Mouse (Mus musculus): ENCODE data around the gene Epas1.

Epas1 gene

GRCm38 (mm10) chr17:86827391-86828165 is 74.1 kb downstream of the Epas1 start:
- CTCF ChIA-PET, result no interaction called here

- CTCF ChIA-PET, result no interaction called here
Measured at GRCm38 (mm10) chr17:86828500-86828899, 75.0 kb downstream of the Epas1 start.

- CTCF ChIA-PET, result no interaction called here
Measured at GRCm38 (mm10) chr17:86829383-86830175, 76.1 kb downstream of the Epas1 start.

GRCm38 (mm10) chr17:86830893-86831292 is 77.4 kb downstream of the Epas1 start:
- CTCF ChIA-PET, result interaction anchor here (0.5 kb wide), 1 partner anchor 69 kb away, joined by 3 read pairs; no protein-coding TSS in a partner anchor

GRCm38 (mm10) chr17:86832562-86833327 is 79.2 kb downstream of the Epas1 start:
- CTCF ChIA-PET, result no interaction called here

GRCm38 (mm10) chr17:86833945-86834344 is 80.4 kb downstream of the Epas1 start:
- CTCF ChIA-PET, result no interaction called here

GRCm38 (mm10) chr17:86839308-86839707 is 85.8 kb downstream of the Epas1 start:
- CTCF ChIA-PET, result no interaction called here

GRCm38 (mm10) chr17:86850700-86851337 is 97.3 kb downstream of the Epas1 start:
- CTCF ChIA-PET, result no interaction called here

GRCm38 (mm10) chr17:86851782-86852181 is 98.3 kb downstream of the Epas1 start:
- CTCF ChIA-PET, result no interaction called here

- CTCF ChIA-PET, result no interaction called here
Measured at GRCm38 (mm10) chr17:86852591-86853031, 99.1 kb downstream of the Epas1 start.

GRCm38 (mm10) chr17:86870586-86870985 is 117.1 kb downstream of the Epas1 start:
- CTCF ChIA-PET, result no interaction called here

GRCm38 (mm10) chr17:86872643-86873042 is 119.1 kb downstream of the Epas1 start:
- CTCF ChIA-PET, result no interaction called here

GRCm38 (mm10) chr17:86876940-86877339 is 123.4 kb downstream of the Epas1 start:
- CTCF ChIA-PET, result interaction anchor here (0.6 kb wide), 1 partner anchor 387 kb away, joined by 5 read pairs; no protein-coding TSS in a partner anchor

GRCm38 (mm10) chr17:86877747-86878146 is 124.2 kb downstream of the Epas1 start:
- CTCF ChIA-PET, result no interaction called here

- CTCF ChIA-PET, result no interaction called here
Measured at GRCm38 (mm10) chr17:86880056-86880455, 126.6 kb downstream of the Epas1 start.

GRCm38 (mm10) chr17:86880461-86881044 is 127.1 kb downstream of the Epas1 start:
- CTCF ChIA-PET, result no interaction called here
